Mouse (Mus musculus): ENCODE measurements around the gene Olfr728. TPM values are rescaled to one million over a fixed set of nuclear protein-coding genes. Genes with fewer than 3 reads are reported as not detected.

Gene Olfr728
- not detected for total RNA-seq (2021)

DNA sequence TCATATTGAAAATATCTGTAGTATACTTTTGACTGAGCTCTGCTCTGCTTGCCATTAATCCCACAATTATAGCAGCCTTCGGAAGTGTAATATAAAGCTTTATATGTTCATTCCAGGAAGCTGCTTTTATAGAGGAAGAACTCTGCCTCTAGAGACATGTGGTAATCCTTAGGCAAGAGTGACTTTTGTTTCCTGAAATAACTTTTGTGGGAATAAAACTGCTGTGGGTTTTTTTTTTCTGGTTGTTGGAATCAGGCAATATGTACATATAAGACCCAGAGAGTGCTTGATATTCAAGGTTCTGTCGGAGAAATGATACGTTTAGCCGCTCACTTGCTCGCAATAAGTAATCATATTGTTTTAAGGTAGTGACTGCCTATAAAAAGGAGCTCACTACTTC, at the start of gene Olfr728:
TSS of gene Olfr728 (minus strand) at position 101 of the 400 bp plus-strand sequence.
- DNase-seq: no peak

- no peak for DNase-seq
These were observed 45.6 kb upstream of the Olfr728 start, which contains the start of gene Olfr730 for GRCm38 (mm10) chr14:50188098-50188497. Gene Olfr730, minus strand, starts transcription at chr14:50188198.

DNA sequence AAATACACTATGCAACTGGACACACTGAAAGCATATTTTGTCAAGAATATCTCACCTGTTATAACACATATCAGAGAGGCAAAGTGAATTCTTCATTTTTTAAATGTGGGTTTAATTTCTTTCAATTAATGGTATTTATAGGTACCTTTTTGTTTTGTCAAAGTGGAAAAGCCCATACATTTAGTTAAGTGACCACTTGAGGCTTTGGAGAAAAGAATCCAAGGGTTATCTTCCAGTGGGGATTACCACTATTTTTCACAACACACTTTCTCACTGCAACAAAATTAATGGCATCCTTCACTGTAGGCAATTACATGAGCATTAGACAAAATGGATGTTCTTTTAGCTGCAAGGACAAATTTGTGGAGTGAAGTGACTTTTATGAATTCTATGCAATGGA, 10.3 kb upstream of the Olfr728 start, which contains the start of gene Olfr729:
TSS of gene Olfr729 (minus strand) at position 101 of the 400 bp plus-strand sequence.
- DNase-seq: no peak

- DNase-seq: no peak
These were observed 19.6 kb downstream of the Olfr728 start, which contains the start of gene Olfr727 for GRCm38 (mm10) chr14:50122886-50123285. Gene Olfr727, plus strand, starts transcription at chr14:50123186.

DNA sequence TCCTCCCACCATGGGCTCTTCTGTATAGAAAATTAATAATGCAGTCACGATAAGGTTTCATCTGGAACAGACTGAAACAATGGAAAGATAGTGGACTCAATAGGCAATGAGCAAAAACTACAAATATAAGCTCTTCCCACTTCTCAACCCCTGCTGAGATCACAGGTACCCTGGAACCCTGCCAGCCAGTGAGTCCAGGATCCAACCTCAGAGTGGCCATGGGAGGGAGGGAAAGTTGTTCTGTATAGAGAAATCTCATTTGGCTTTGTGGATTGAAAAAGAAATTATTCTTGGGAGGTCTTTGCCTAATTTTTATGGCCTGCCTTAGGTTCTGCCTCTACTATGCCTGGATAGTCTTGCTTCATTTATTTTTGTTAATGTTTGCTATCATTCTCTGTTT, 51.6 kb downstream of the Olfr728 start, which contains the start of gene Olfr726:
TSS of gene Olfr726 (minus strand) at position 101 of the 400 bp plus-strand sequence.
- no peak for DNase-seq

Other genes with a start within 250 kb of the Olfr728 start
- gene Olfr722, start 240.7 kb downstream of the Olfr728 start, total RNA-seq (2021): not detected
- not detected for gene Olfr723, start 210.9 kb downstream of the Olfr728 start, total RNA-seq (2021)
- not detected for gene Olfr724, start 179.4 kb downstream of the Olfr728 start, total RNA-seq (2021)
- not detected for gene Olfr725, start 102.3 kb downstream of the Olfr728 start, total RNA-seq (2021)
- not detected for gene Olfr726, start 51.7 kb downstream of the Olfr728 start, total RNA-seq (2021)
- not detected for gene Olfr727, start 19.5 kb downstream of the Olfr728 start, total RNA-seq (2021)
- not detected for gene Olfr729, start 10.2 kb upstream of the Olfr728 start, total RNA-seq (2021)
- gene Olfr730, start 45.5 kb upstream of the Olfr728 start, total RNA-seq (2021): not detected
- gene Olfr731, start 99.2 kb upstream of the Olfr728 start, total RNA-seq (2021): not detected
- not detected for gene Olfr732, start 141.5 kb upstream of the Olfr728 start, total RNA-seq (2021)
- not detected for gene Olfr733, start 158.8 kb upstream of the Olfr728 start, total RNA-seq (2021)
- gene Olfr734, start 184.1 kb upstream of the Olfr728 start, total RNA-seq (2021): not detected
- gene Olfr735, start 206.2 kb upstream of the Olfr728 start, total RNA-seq (2021): not detected
- gene Tlr11, start 215.2 kb upstream of the Olfr728 start, total RNA-seq (2021): not detected
- gene Olfr736, start 238.5 kb upstream of the Olfr728 start, total RNA-seq (2021): not detected

Measured in heart, postnatal 4 days (tissue).